ENCODE assay signal across 8 mouse cellular contexts in the genomic region with DNA sequence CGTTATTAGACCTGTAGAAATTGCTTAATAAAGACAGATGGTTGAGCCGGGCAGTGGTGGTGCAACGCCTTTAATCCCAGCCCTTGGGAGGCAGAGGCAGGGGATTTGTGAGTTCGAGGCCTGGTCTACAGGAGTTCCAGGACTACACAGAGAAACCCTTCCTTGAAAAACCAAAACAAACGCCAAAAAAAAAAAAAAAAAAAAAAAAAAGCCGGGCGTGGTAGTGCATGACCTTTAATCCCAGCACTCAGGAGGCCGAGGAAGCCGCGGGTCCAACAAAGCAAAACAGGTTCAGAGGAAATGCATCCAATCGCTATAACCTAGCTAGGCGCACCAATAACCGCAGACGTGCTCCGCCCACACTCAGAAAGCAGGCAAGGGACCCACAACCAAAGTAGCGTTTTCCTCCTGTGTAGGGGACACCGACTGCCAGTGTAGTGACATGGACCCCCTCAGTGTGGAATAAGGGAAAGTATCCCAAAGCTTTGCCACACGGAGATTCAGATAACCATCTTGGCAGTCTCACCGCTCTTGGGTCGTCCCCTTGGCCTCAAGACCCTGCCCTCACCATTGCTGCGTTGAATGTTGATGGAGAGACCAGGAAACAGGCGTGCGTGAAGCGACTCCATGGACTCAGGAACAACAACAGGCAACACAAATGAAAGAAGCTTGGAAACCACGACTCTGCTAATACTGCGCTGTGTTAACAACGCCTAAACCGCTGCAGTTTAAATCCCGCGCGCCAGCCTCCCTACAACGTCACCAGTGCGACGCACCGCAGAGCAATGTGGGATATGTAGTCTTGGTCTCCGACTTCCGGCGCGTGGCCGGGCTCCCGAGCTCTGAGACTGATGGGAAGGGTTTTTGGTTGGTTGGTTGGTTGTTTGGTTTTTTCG. TPM values are rescaled to one million over a fixed set of nuclear protein-coding genes. Genes with fewer than 3 reads are reported as not detected.
A peak's percentile ranks its signal among the peaks of the same experiment; 100 is the strongest.
DNase-seq lines count a peak whose midpoint lies in the region; ATAC-seq and TF ChIP-seq lines count a peak whose summit lies in the region.

A gene (minus strand): TSS at position 777 of the 896 bp plus-strand sequence.

- peaks cover 30% of the 10 kb centered on the region for H3K36me3 ChIP-seq in ES-Bruce4 (ENCODE audit: control insufficient read depth, insufficient read depth, low read length, poor library complexity, severe bottlenecking)
- peaks cover 20% of the 10 kb centered on the region for H3K36me3 ChIP-seq in forebrain, embryonic 14.5 days (ENCODE audit: control insufficient read depth, insufficient read depth, low read length)

- TF ChIP-seq CTCF in ES-Bruce4 (IDR thresholded peaks at IDR 0.05; ENCODE audit: low read depth, low read length), result no peak
- no peak for TF ChIP-seq CTCF in lung, adult 2 months (IDR thresholded peaks at IDR 0.05; ENCODE audit: insufficient read depth, low read length)

- no peaks in the 10 kb centered on the region for H3K27me3 ChIP-seq in ES-Bruce4 (ENCODE audit: control insufficient read depth, insufficient read depth, low read length, poor library complexity, severe bottlenecking)
- no peaks in the 10 kb centered on the region for H3K27me3 ChIP-seq in forebrain, embryonic 14.5 days (replicated peaks; ENCODE audit: control insufficient read depth, insufficient read depth, low read length)

- H3K4me3 ChIP-seq in ES-Bruce4 (ENCODE audit: low read depth, low read length), result peak within 1 kb of the TSS; percentile 87
- peak within 1 kb of the TSS; percentile 54 for H3K4me3 ChIP-seq in forebrain, embryonic 14.5 days (ENCODE audit: low read depth, low read length)
- peak within 1 kb of the TSS; percentile 79 for H3K4me3 ChIP-seq in lung, adult 2 months (replicated peaks; ENCODE audit: extremely low read depth, low read depth, low read length)

- peak; percentile 46; the same call in 1 of the 2 replicates for TF ChIP-seq EP300 in ES-Bruce4 (IDR thresholded peaks at IDR 0.05; ENCODE audit: insufficient read depth, low read depth, low read length)

- H3K4me1 ChIP-seq in ES-Bruce4 (ENCODE audit: control insufficient read depth, insufficient read depth, low read length), result no peaks in the 10 kb centered on the region
- H3K4me1 ChIP-seq in forebrain, embryonic 14.5 days (ENCODE audit: control insufficient read depth, insufficient read depth, low read length), result peaks cover 3% of the 10 kb centered on the region; the same call in 1 of the 2 replicates
- peaks cover 5% of the 10 kb centered on the region for H3K4me1 ChIP-seq in lung, adult 2 months (ENCODE audit: control insufficient read depth, insufficient read depth, low read length)

- 1% methylated on average over 42 of the region's 42 CpGs for WGBS in forebrain, embryonic 14.5 days
- WGBS in lung, adult 2 months, result 1% methylated on average over 42 of the region's 42 CpGs

- DNase-seq in forebrain, embryonic 14.5 days (ENCODE audit: low spot score), result peak; percentile 96
- peak; percentile 78 for DNase-seq in heart, postnatal 25 days (ENCODE audit: low spot score)
- peak; percentile 87 to 97 for DNase-seq in layer of hippocampus, adult 18-20 months (ENCODE audit: low spot score in 2 of 2)
- peak; percentile 94 for DNase-seq in lung, adult 2 months
- peak; percentile 79 to 84 for DNase-seq in thymus, adult 18-20 months

- peak within 1 kb of the TSS; percentile 69 for H3K27ac ChIP-seq in ES-Bruce4 (ENCODE audit: insufficient read depth, low read length)
- peak within 1 kb of the TSS; percentile 41; the same call in 1 of the 2 replicates for H3K27ac ChIP-seq in forebrain, embryonic 14.5 days (ENCODE audit: low read depth, low read length)

- intact Hi-C loops in heart, postnatal 25 days (cut with DNase I), result loop anchor here (2.0 kb wide), 1 partner anchor 27 kb away; no protein-coding TSS in a partner anchor

- peak; percentile 98 for ATAC-seq in cerebellum, adult (ENCODE audit: insufficient number of reproducible peaks, low FRiP score, low TSS enrichment)
- peak; percentile 100 for ATAC-seq in forebrain, embryonic 14.5 days
- peak; percentile 100 for ATAC-seq in neutrophil, adult 5-6 weeks (ENCODE audit: extremely low read depth, insufficient number of reproducible peaks, low FRiP score, poor library complexity, severe bottlenecking)

- peak within 1 kb of the TSS; percentile 55 for H3K9ac ChIP-seq in ES-Bruce4 (ENCODE audit: low read depth, poor library complexity, severe bottlenecking)
- H3K9ac ChIP-seq in forebrain, embryonic 14.5 days (ENCODE audit: low read length), result peak within 1 kb of the TSS; percentile 66

- peak within 1 kb of the TSS; percentile 70 for H3K4me2 ChIP-seq in forebrain, embryonic 14.5 days (ENCODE audit: low read length)

- no peaks in the 10 kb centered on the region for H3K9me3 ChIP-seq in ES-Bruce4 (replicated peaks; ENCODE audit: control insufficient read depth, insufficient read depth, low read length, poor library complexity, severe bottlenecking)
- H3K9me3 ChIP-seq in forebrain, embryonic 14.5 days (replicated peaks; ENCODE audit: control insufficient read depth, low read length), result no peaks in the 10 kb centered on the region

- TF ChIP-seq POLR2A in ES-Bruce4 (IDR thresholded peaks at IDR 0.05; ENCODE audit: insufficient read depth, low read length), result peak; percentile 93
- peak; percentile 47; the same call in 1 of the 2 replicates for TF ChIP-seq POLR2A in lung, adult 2 months (IDR thresholded peaks at IDR 0.05; ENCODE audit: borderline replicate concordance, extremely low read depth, low read depth, low read length)

RNA-seq across cellular contexts. Expression of the gene that starts here (rescaled TPM):
- polyA plus RNA-seq in ES-Bruce4 (2011; ENCODE audit: insufficient read depth, insufficient read length, low read depth, missing spikeins), result 109 and 112 TPM in 2 replicates
- 38.5 and 38.6 TPM in 2 replicates for polyA plus RNA-seq in forebrain, embryonic 14.5 days (2014; fragmentation: Nextera tagmentation; extraction: Ambion mirVana)
- total RNA-seq in heart, postnatal 25 days (2021), result under 1 TPM; 0.31 to 0.34 TPM
- under 1 TPM in 1 of 2 experiments, not detected in 1; 0.35 TPM for total RNA-seq in layer of hippocampus, adult 18-20 months (2021)
- 0.34 and 0.86 TPM in 2 replicates for polyA plus RNA-seq in lung, adult 2 months (2012; rRNA removed)
- total RNA-seq in neutrophil, adult 5-6 weeks (2017), result 0.35 TPM in 1 of 2 replicates, not detected in the other

Comparison
In these comparisons a context has a peak if more than half of its experiments do, and no peak if none do; other contexts are left out.
1. Peak in every context shown above with its lines: DNase-seq, ATAC-seq, H3K4me3 ChIP-seq and H3K27ac ChIP-seq.
2. RNA of the gene that starts here (polyA plus RNA-seq): 109 to 112 TPM in ES-Bruce4 and 38.5 to 38.6 TPM in forebrain, embryonic 14.5 days; 0.34 to 0.86 TPM in lung, adult 2 months; every median in the first group is over 10 times any median in the second.
3. Peak in DNase-seq in heart, postnatal 25 days; RNA of the gene not detected or under 1 TPM.
4. Peak in DNase-seq in layer of hippocampus, adult 18-20 months; RNA of the gene not detected or under 1 TPM.
5. Peak in DNase-seq and H3K4me3 ChIP-seq in lung, adult 2 months; RNA of the gene not detected or under 1 TPM.
6. Peak in ATAC-seq in neutrophil, adult 5-6 weeks; RNA of the gene not detected or under 1 TPM.